Mouse (Mus musculus): ENCODE results near the gene Gprc5b.
A peak's percentile ranks its signal among the peaks of the same experiment; 100 is the strongest.

Gene Gprc5b

DNA sequence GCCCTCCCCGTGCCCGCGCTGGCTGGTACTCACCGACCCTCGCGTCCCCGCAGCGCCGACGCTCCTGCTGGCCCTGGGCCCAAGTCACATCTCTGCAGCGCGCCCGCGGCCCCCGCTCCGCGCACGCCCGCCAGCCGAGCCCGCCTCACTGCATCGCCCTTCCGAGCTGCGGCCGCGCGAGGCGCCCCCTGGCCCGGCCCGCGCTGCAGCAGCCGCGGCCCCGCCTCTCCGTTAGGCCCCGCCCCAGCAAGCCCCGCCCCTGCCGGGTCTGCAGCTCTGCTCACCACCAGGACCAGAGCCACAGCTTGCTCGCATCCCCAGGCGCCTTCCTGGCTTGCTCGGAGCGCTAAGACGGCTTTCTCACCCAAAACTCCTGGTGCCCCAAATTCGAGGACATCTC, at the start of gene Gprc5b:
Gene Gprc5b, minus strand, starts transcription at position 205 of the 400 bp plus-strand sequence.
- DNase-seq (ENCODE audit: low spot score): peak; percentile 84

DNA sequence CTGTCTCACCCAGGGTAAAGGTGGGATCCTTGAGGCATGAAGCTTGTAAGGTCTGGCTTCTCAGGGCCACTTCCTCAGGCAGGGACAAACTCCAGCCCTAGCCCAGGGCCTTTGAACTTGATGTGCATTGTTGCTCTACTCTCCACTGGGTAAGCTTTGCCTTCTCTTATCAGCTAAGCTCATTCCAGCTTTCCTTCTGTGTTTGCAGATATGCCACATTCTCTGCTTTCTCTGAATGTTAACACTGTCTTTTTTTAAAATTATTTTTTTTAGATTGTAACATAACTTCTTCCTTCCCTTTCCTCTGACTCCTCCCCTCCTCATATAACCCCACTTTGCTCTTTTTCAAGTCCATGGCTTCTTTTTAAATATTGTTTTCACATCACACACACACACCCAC, 46.5 kb upstream of the Gprc5b start:
- no peak for DNase-seq (ENCODE audit: low spot score)

DNA sequence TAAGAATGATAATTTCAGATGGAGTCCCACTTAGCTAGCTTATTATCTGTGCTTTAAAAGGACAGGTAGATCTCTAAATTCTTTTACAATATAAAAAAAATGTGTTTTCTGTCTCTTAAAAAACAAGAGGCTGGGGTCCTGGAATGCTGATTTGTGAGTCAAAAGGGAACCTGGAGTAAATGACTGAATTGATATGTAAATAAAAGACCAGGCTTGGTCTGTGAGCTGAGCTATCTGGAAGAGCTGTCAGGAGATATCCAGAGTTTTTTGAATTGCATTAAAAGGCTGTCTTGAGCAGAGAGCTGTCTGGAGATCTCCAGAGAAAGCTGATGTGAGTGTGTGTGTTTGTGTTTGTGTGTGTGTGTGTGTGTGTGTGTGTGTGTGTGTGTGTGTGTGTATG, 42.6 kb upstream of the Gprc5b start:
- DNase-seq (ENCODE audit: low spot score): no peak

DNA sequence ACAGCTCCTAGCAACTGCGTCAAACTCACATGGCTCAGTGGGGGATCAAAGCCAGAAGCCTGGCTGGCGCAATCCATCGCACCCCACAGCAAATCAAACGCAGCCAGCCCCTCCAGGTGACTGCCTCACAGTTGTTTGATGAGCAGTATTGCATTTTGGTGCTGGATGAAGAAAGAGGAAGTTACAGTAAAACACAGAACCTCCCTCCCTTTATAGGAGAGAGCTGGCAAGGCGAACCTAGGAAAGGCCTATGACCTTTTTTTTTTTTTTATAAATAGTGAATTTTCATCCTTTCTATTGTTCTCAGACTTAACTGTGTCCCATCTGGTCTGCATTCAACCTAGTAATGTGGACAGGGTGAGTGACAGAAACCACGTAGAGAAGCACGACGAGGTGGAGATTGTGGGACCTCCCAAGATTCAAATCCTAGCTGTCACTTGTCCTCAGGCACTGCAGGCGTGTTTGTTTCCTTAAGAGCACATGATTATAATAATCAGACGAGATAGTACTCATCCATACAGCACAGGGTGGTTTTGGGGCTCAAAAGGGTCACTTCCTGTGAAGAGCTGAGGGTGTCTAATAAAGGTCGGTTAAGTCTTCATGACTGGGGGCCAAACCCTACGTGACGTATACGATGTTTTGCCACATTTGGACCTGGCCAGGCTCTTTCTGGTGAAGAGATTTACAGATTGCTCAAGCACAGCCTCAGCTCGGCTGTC, 39.4 kb upstream of the Gprc5b start:
- no peak for DNase-seq (ENCODE audit: low spot score)

DNA sequence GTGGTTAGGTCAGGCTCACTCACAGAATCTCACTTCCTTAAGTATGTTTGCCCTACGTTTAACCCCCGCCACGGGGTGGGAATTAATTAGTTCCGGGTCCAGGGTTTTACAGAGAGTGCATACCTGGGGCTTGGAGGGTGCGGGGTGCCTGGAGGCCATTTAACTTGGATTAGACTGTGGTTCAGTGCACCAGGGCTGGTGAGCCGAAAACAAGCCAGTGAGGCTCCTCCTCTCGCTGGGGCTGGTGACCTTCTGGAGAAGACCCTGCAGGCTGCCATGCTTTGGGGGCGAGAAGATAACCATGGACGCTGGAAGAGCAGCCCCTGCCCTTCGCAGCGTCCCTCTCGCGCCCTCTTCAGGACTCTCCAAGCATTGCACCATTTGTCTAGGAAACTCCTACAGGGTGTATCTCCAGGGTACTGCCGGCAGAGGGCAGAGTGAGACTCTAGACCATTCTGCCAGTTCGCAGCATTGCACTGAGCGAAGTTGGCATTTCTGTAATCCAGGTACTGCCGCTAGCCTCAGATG, 28.4 kb upstream of the Gprc5b start:
- DNase-seq (ENCODE audit: low spot score): peak; percentile 17

DNA sequence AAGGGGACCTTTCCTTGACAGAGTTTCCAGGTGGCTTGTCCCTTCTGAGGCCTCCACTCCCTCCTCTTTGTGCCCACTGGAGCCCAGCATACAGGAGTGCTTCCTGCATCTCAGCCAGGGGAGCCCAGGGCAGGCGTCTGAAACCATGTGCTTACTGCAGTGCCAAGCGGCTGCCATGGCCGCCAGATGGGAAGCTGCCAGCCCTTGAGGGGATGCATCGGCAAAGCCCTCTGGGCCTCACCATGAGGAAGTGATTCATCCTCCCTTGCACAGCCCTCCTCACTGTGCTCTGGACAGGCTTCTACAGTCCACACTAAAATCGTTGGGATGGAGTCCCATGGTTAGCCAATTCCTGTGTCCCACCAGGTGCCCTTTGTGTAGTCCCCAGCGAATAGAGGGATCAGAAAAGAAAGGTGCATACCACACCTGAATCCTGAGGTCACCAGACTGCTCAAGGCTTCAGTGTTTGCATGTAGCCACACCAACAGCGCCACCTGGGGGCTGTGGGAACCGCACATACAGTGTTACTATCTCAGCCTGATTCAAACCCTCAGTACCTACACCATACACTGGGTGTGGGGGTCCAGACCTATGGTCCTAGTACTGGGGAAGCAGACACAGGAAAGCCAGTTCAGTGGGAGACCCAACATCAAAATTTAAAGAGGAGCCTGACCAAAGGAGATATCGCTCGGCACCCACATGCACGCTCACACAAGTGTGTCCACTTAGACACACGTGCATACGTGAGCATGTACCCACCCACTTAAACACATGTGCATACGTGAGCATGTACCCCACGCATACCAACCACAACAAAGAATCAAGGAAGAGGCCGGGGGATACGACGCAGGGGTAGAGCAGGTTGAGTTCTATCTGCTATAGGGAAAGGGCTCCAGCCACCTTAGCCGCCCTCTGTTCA, 27.5 kb upstream of the Gprc5b start:
- no peak for DNase-seq (ENCODE audit: low spot score)

DNA sequence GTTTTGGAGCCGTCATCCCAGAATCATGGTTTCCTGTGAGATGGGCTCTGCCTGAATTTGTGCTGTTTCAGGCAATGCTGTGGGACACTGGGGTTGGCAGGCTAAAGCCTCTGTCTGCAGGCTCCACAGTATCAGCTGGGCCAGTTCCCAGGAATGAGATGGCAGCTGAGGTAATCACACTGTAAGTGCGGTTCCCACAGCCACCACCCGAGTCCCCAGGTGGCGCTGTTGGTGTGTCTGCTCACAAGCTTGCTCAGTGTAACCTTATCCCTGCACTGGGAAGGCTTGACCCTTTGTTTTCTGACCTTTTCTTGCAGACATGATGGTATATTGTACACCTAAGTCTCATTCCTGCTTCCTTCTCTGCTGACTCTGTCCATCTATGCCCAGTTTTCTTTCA, 24.5 kb upstream of the Gprc5b start:
- DNase-seq (ENCODE audit: low spot score): no peak

DNA sequence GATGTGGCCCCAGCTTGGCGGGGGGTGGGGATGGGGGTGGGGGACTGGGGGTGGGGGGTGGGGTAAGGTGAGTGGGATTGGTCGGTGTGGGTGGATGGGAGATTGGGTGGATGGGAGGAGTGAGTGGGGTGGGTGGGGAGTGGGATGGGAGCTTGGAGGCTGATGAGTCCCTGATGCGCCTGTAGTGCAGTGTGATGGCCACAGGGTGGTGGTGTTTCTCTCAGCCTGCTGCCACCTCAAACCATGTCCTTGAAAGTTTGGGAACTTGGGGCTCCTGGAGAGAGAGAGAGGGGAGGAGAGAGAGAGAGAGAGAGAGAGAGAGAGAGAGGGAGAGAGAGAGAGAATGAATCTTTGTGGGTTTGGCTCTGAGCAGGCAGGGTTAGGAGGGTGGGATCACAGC, 20.7 kb upstream of the Gprc5b start:
- DNase-seq (ENCODE audit: low spot score): no peak

DNA sequence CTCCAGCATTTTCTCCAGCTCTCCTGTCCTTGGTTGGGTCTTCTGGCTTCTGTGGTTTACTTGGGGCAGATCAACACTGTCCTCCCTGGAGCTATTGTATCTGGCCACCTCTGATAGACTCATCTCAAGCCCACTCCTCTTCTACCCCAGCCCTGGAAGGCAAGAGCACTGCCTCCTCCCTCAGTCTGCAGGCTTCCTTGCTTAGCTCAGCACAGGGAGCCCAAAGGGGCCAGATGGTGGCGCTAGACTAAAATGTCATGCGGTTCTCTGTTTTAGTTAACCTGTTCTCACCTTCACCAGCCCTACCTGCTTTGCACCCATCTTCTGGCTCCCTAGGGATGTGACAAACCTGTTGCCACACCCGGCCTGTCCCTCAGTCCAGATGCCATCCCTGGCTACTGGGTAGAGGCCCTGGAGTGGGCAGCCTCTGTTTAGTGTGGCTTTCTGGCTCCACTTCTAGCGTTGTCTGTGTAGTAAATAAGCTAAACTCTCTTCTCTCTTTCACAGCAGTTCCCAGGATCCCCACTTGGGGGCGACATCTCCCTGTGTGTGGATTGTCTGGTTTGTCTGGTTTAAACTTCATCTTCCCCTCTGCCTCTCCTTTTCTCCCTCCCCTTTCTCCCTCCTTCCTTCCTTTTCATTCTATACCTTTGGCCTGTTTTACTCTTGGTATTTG, 16.0 kb upstream of the Gprc5b start:
- no peak for DNase-seq (ENCODE audit: low spot score)

DNA sequence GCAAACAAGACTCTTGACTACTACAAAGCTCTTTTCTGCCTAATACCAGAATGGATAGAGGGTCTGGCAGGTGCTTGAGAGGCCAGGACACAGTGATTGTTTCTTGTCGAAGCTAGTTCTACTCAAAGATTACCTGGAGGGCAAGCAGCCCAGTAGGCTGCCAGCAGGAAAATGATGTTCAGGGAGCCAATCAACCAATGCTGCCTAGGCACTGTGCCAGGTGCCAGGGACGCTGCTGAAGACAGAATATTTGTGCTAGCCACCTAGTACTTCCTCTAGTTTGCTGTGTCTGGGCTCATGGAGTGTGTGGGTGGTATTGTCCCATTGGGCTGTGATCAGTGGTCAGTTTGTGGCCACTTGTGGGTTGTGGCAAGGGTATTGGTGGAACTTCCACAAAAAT, 7.5 kb upstream of the Gprc5b start:
- no peak for DNase-seq (ENCODE audit: low spot score)

DNA sequence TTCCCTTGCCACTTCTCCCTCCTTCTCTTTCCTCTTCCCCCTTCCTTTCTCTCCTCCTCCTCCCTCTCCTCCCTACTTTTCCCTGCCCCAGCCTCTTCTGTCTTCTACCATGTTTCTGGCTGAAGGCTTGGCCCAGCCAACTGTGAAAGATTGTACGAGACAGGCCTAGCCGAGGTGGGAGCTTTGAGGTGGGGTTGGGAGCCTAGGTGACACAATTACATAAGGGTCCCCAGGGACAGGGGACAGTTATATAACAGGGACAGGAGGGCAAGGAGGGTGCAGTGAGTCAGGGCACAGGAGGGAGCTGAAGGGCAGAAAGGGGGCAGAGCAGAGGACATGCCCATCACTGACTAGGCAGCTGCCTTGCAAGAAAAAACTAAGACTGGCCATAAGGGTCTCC, 7.0 kb upstream of the Gprc5b start:
- DNase-seq (ENCODE audit: low spot score): no peak

DNA sequence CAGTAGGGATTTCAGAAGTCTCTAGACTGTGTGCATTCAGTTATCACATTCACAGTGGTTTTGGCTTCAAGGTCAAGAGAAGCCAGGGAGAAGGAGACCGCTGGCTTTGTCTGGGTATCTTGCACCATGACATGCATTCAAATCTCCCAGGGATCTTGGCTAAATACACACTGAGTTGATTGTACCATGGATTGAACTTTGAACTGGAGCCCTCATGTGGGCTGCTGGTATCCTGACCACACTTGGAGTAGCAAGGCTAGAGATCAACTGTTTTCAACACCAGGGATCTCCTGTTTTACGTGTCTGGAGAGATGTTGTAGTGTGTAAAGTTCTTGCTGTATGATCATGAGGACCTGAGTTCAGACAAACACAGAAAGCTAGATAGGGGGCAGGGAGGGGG, 4.8 kb upstream of the Gprc5b start:
- no peak for DNase-seq (ENCODE audit: low spot score)

DNA sequence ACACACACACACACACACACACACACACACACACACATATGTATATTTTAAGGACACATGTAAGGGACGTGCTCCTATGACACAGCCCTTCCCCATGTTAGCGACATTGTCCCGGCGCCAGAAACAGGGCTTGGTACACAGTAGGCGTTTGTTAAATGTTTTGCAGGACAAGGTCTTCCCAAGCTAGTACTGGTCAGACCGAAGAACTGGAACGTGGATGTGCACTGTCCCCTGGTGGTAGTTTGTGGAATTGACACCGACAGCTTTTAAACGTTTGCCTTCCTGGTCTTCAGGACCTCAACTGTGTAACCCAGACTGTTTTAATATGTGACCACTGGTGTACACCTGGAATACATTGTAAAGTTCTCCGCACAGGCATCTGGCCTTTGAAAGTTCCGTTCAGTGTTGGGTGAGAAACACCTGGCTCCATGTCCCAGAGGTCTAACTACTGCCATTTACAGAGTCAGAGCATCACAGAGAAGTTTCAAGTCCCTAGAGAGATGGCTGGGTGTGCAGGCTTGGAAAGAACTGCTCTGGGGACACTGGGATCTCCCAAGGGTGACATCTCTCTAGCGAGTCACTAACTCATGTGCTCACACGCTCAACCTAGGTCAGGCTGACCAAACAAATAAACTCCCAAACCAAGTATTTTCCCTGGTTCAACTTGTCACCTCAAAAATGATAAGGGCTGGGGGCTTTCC, 1.3 kb upstream of the Gprc5b start:
- DNase-seq (ENCODE audit: low spot score): peak; percentile 71

DNA sequence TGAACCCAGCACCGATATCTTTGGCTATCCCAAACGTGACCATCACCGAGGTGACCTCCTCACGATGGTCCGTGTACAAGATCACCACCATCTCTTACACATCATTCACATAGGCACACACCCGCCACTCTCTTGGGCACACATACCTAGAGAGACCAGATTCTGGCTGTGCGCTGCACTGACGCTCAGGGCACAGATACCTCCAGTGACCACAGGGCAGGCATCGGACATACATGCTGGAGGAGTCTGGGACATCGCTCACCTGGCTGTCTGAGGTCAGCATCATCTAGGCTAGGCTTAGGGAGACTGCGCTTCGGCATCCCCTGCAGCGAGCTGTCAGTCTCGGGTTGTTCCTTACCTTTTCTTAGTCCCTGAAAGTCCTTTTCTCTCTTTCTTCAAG, 660 bp upstream of the Gprc5b start:
- DNase-seq (ENCODE audit: low spot score): no peak

DNA sequence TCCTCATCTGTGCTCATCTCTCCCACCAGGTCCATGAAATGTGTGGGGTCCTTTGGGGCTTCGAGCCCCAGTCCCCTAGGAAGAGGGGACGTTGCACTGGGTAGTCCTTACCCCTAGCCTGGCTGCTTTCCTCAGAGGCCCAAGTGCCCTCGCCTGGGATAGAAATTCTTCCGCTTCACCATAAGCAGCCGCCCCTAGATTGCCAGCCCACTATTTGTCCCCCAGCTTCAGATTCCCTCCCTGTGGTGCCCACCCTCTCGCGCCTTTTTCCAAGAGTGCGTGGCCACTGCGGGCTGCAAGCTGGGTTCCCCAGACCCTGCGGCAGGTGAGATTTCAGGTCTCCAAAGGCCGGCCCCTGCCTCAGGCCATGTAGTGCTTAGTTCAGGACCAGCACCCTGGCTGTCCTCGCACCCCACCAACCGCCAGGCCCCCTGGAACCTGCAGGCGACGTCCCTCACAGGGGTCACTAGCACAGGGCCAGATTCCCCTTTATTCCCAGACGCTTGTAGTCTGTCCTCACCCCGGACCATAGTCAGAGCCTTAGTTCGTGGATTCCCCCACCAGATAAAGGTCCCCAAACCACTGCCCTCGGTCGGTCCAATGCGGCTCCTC, 674 bp downstream of the Gprc5b start:
- no peak for DNase-seq (ENCODE audit: low spot score)

DNA sequence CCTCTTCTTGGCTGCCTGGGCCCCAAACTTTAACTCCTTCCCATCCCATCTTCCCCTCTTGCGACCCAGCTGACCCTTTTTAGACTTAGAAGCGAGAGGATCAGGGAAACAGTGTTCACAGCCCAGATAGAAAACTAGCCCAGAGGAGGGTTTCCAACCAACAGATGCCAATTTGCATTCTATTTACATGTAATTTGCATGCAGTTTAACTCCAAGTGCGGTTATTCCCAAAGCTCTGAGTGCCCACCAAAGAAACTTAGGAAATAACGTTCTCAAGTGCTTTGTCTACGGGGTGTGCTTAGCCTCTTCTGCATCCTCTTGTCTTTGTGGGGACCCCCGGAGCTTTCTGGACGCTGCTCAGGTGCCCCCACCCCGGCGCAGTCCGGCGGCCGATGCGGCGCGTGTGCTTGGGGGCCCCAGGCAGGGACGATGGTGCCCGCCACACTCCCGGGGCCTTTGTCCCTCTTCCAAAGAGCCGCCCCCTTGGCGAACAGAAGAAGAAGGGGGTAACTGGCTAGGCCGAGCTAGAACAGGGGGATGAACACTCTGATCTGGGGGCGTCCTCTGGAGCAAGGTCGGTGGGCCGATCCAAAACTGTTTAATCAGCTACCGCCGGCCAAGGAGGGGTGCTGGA, 1.3 kb downstream of the Gprc5b start:
- DNase-seq (ENCODE audit: low spot score): no peak

DNA sequence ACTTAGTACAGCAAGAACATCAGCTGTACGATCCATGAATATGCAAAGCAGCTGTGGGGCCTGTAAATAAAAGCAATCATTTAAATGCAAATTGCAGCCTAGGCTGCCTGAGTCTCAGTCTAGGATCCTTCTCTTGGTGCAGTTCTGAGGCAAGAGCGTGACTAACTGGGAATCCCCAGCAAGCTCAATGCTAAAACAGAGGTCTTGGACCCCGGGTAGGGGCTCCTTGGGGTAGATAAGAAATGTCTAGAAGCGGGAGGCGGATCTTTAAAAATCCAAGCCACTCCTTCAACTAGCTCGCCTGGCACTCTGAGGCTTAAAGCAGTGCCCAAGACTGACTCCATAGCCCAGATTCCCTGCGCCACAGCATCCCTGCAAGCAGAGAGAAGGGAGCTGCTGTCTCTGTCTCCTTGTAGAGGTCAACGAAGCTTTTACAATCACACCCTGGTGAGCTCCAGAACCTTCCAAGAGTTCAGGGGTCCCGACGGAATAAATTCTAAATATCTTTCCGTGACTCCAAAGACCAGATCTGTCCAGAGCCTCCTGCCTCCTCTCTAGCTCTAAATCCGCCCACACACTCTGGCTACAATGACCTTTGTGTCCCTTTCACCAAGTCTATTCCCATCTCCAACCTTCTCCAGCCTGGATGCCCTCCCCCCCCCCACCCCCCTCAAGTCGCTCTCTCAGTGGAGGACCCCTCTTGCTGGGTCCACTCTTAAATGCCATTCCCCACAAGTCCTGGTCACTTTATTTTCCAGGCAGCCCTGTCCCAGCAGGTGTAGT, 2.2 kb downstream of the Gprc5b start:
- no peak for DNase-seq (ENCODE audit: low spot score)

DNA sequence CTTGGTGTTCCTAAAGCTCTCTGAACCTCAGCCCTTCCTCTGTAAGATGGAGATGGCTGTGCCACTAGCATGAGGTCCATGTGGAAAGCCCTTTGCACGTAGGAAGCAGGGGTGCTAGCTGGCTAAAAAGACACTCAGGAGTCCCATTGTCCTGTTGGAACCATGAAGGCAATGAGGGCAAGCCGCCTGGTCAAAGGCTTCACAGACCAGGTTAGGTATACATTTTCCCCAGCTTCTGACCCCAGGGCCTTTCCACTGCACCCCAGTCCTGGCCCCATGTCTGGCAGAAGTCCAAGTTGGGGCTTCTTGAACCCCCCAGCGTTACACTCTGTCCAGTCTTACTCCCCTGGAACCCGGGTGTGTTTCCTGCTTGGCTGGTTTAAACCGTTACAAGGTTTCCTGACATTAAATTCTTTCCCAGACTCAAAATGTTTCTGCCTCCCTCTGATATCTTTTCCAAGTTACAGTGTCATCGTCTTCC, 2.9 kb downstream of the Gprc5b start:
- no peak for DNase-seq (ENCODE audit: low spot score)

DNA sequence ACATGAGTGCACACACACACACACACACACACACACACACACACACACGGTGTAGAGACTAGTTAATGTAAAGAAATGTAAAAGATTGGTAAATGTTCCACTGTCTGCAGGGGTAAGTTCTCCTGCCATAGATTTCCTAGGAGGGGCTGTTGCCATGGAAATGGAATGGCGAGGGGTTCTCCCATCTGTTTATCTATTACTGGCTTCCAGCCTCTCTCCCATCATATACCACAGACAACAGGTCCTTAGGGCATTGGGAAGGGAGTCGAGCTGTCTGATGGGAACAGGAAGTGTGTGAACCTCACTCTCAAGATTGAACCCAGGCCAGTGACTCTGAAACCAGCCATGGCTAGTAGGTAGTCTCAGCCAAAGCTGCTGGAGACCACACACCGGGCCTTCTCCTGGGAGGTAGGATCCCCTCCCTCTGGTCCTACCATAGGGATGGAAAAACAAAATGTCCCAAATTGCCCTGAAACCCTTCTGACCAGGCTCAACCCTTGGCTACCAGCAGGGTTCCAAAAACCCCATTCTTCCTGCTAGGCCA, 3.6 kb downstream of the Gprc5b start:
- DNase-seq (ENCODE audit: low spot score): no peak

DNA sequence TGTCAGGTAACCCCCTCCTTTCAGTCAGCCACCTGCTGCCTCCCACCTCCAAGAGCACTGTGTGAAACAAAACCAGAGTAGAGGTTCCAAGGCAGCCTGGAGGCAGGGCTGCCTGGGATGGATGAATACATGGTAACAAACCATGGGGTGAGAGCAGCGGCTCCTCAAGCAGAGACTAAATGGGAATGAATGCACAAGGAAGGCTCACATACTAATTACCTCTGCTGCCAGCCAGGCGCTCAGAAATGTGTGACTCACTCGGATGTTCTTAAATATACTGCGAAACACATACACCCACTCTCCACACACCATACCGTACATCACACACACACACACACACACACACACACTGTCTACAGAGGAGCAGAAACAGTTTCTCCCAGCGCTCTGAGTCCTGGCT, 4.7 kb downstream of the Gprc5b start:
- DNase-seq (ENCODE audit: low spot score): no peak

Measured in yolk sac, embryonic 10.5 days (tissue).